Mouse (Mus musculus) intestine, embryonic 16.5 days (tissue): Measurements from ENCODE around the gene Gde1. TPM values are rescaled to one million over a fixed set of nuclear protein-coding genes. Genes with fewer than 3 reads are reported as not detected.

Experiments used
- ATAC-seq: fragments of 200-750 bp; cut with Nextera tagmentation; 2 replicates; pipeline ENCODE4 v1.8.0; 2017; ENCODE audit warnings: moderate TSS enrichment, moderate library complexity
- H3K27ac ChIP-seq: fragments of 300-500 bp; sonication (generic); 2 replicates; pipeline ENCODE4 v1.5.1; 2014; ENCODE audit warnings: mild to moderate bottlenecking, low read length
- H3K27me3 ChIP-seq: fragments of 300-500 bp; sonication (generic); replicated peaks from 2 replicates; pipeline ENCODE4 v1.6.1; 2014; ENCODE audit warnings: low read length, control low read depth, mixed read lengths; ENCODE audit not compliant: control insufficient read depth, insufficient read depth
- H3K36me3 ChIP-seq: fragments of 300-500 bp; sonication (generic); 2 replicates; pipeline ENCODE4 v1.6.1; 2014; ENCODE audit warnings: low read length, control low read depth; ENCODE audit not compliant: control insufficient read depth, insufficient read depth
- H3K4me1 ChIP-seq: fragments of 300-500 bp; sonication (generic); 2 replicates; pipeline ENCODE4 v1.6.1; 2014; ENCODE audit warnings: low read length, control low read depth, mixed read lengths; ENCODE audit not compliant: control insufficient read depth, insufficient read depth
- H3K4me2 ChIP-seq: fragments of 300-500 bp; sonication (generic); 2 replicates; pipeline ENCODE4 v1.6.1; 2014; ENCODE audit warnings: low read depth, low read length, control low read depth
- H3K4me3 ChIP-seq: fragments of 300-500 bp; sonication (generic); 2 replicates; pipeline ENCODE4 v1.5.1; 2014; ENCODE audit warnings: mild to moderate bottlenecking, low read length
- H3K9ac ChIP-seq: fragments of 300-500 bp; sonication (generic); 2 replicates; pipeline ENCODE4 v1.6.1; 2014; ENCODE audit warnings: low read depth, low read length
- H3K9me3 ChIP-seq: fragments of 300-500 bp; sonication (generic); 2 replicates; pipeline ENCODE4 v1.6.1; 2016; ENCODE audit warnings: low read length, control low read depth; ENCODE audit not compliant: control insufficient read depth
- WGBS: fragments of 180-500 bp; shearing (Covaris S2); extraction: QIAGEN DNeasy Blood & Tissue Kit; methylation state at CpG from one replicate; pipeline ENCODE4 v1.1.7; 2014; 5-methylcytosine and 5-hydroxymethylcytosine counted together
- polyA plus RNA-seq: library from polyadenylated mRNA; unstranded; fragments of >200 nt; fragmentation: Nextera tagmentation; extraction: Ambion mirVana; gene quantifications from 2 replicates; pipeline ENCODE4 v1.2.1, GENCODE M21; 2015

The Gde1 gene
- polyA plus RNA-seq, 1 experiment from 2014 or later = 134 TPM

DNA sequence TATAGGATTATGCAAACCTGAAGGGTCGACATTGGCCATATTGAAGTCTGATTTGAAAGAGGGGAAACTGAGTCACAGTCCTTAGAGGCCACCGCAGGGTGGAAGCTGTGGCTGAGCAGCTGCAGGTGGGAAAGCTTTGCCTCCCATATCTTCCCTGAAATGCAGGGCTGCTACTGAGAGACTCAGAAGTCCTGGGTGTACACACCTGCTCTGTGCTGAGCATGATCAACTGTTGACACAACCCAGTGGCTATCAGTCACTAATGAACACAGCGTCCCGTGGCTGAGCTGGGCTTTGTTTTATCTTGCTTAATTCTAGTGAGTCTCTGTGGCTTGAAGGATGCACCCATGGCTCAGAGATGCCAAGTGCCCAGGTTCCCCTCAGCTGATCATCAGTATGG, 55.5 kb downstream of the Gde1 start:
- Histone ChIP-seq H3K36me3 (no peaks in the 10 kb centered on the region; the same call in 1 of the 2 replicates), H3K27me3 (no peaks in the 10 kb centered on the region), H3K27ac (no peak overlapping the region), H3K4me3 (no peak overlapping the region), H3K4me2 (no peak overlapping the region), H3K9me3 (no peaks in the 10 kb centered on the region), H3K9ac (no peak overlapping the region), H3K4me1 (no peaks in the 10 kb centered on the region)
- no peak for ATAC-seq
- 66% methylated on average over 4 of the region's 4 CpGs for WGBS

DNA sequence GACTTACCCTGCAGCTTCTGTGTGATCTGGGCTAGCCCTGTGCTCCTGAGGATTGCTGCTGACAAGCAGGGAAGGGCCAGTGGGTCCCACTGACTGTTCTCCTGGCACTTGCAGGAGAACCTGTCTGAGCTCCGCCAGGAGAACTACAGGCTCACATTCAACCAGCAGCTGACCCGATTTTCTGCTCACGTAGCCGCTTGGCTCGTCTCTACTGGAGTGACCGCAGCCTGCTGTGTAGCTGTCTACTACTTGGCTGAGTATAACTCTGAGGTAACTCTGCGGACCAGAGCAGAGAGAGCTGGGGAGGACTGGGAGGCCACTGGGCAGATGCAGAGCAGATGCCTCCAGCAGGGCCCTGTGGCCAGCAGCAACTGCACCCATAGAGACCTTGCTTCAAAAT, 56.2 kb downstream of the Gde1 start:
- Histone ChIP-seq H3K36me3 (no peaks in the 10 kb centered on the region; the same call in 1 of the 2 replicates), H3K9ac (no peak overlapping the region), H3K4me1 (no peaks in the 10 kb centered on the region), H3K9me3 (no peaks in the 10 kb centered on the region), H3K27ac (no peak overlapping the region), H3K4me3 (no peak overlapping the region), H3K4me2 (no peak overlapping the region), H3K27me3 (no peaks in the 10 kb centered on the region)
- 77% methylated on average over 7 of the region's 7 CpGs for WGBS
- ATAC-seq = no peak

- no peak overlapping the region for H3K27ac ChIP-seq
- WGBS = 81% methylated on average over 1 of the region's 1 CpGs
- no peaks in the 10 kb centered on the region for H3K9me3 ChIP-seq
- H3K4me3 ChIP-seq = no peak overlapping the region
- no peaks in the 10 kb centered on the region for H3K27me3 ChIP-seq
- no peak overlapping the region for H3K9ac ChIP-seq
- H3K36me3 ChIP-seq = no peaks in the 10 kb centered on the region; the same call in 1 of the 2 replicates
- H3K4me2 ChIP-seq = no peak overlapping the region
- H3K4me1 ChIP-seq = no peaks in the 10 kb centered on the region
- ATAC-seq = no peak
Measured at GRCm38 (mm10) chr7:118646237-118646636, 59.3 kb downstream of the Gde1 start.

Other genes with a start within 250 kb of the Gde1 start
- gene Itpripl2, start 213.8 kb downstream of the Gde1 start, polyA plus RNA-seq = 4.0 and 4.1 TPM in 2 replicates
- 123 and 136 TPM in 2 replicates for gene Coq7, start 172.4 kb downstream of the Gde1 start, polyA plus RNA-seq
- 1.7 and 2.3 TPM in 2 replicates for gene Tmc7, start 121.0 kb downstream of the Gde1 start, polyA plus RNA-seq
- gene Tmc5, start 108.5 kb downstream of the Gde1 start, polyA plus RNA-seq = 17.1 and 22.7 TPM in 2 replicates
- gene Ccp110, start 6.8 kb upstream of the Gde1 start, polyA plus RNA-seq = 9.1 and 9.9 TPM in 2 replicates
- 85.8 and 95.4 TPM in 2 replicates for gene Vps35l, start 34.4 kb upstream of the Gde1 start, polyA plus RNA-seq
- 1.5 and 1.7 TPM in 2 replicates for gene Iqck, start 150.0 kb upstream of the Gde1 start, polyA plus RNA-seq
- 70.8 and 77.7 TPM in 2 replicates for gene Knop1, start 150.5 kb upstream of the Gde1 start, polyA plus RNA-seq